Mouse (Mus musculus) E14TG2a.4 (cell line): Measurements from ENCODE around the gene Gbf1.

Source experiments
- CTCF ChIP-seq: conservative IDR thresholded peaks from 2 replicates; pipeline ENCODE4 v1.5.1; 2014; ENCODE audit warnings: low read length
- NANOG ChIP-seq: IDR thresholded peaks from 2 replicates; pipeline ENCODE4 v1.6.1; 2014; ENCODE audit warnings: borderline replicate concordance, low read length, mixed read lengths
- POU5F1 ChIP-seq: IDR thresholded peaks from 2 replicates; pipeline ENCODE4 v1.6.1; 2014; ENCODE audit warnings: low read length, borderline replicate concordance

- no peak for TF ChIP-seq CTCF
- TF ChIP-seq NANOG = no peak
- TF ChIP-seq POU5F1 = no peak
Observed at GRCm38 (mm10) chr19:46149091-46149490, 3.2 kb upstream of the Gbf1 start.
